Mouse (Mus musculus): Measurements from ENCODE around the gene Fam19a2. TPM values are rescaled to one million over a fixed set of nuclear protein-coding genes. Genes with fewer than 3 reads are reported as not detected.

Fam19a2 gene
- polyA plus RNA-seq, 1 experiment, result 0.01 TPM

DNA sequence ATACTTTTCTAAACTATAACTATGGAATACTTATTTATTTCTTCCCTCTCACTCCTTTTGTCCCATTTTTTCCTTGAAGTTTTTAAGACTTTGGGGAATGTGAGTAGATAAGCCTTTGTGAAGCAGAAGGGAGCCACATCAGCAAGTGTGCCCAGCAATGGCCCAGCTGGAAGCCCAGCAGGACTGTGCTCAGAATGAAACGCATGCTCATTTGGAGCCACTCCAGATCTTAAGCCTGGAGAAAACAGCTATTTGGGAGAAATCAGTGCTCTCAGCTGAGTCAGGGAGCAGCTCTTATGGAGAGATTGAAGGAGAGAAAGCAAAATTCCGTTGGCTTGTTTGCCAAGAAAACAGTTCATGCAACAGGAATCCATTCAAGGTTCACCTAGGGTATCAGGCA is 341.9 kb downstream of the Fam19a2 start:
- Histone ChIP-seq H3K36me3 (ENCODE audit: control insufficient read depth, insufficient read depth) (no peaks in the 10 kb centered on the region), H3ac (ENCODE audit: control insufficient read depth, insufficient read length) (no peak overlapping the region), H3K4me3 (no peak overlapping the region), H3K4me2 (ENCODE audit: low read depth) (no peak overlapping the region), H3K79me2 (ENCODE audit: control insufficient read depth, insufficient read depth) (no peaks in the 10 kb centered on the region), H3K27me3 (ENCODE audit: control insufficient read depth, insufficient read depth, insufficient read length) (no peaks in the 10 kb centered on the region)
- no peak for TF ChIP-seq REST (IDR thresholded peaks at IDR 0.05; ENCODE audit: insufficient read depth, insufficient read length)
- no peak for TF ChIP-seq MAX (IDR thresholded peaks at IDR 0.05; ENCODE audit: low read depth)
- TF ChIP-seq CEBPB (IDR thresholded peaks at IDR 0.05; ENCODE audit: insufficient read depth, poor library complexity, severe bottlenecking), result no peak
- TF ChIP-seq POLR2AphosphoS2 (IDR thresholded peaks at IDR 0.05; ENCODE audit: insufficient read length, low read depth), result no peak
- no peak for TF ChIP-seq TCF12 (IDR thresholded peaks at IDR 0.05; ENCODE audit: insufficient read depth, poor library complexity, severe bottlenecking)
- TF ChIP-seq TCF3 (IDR thresholded peaks at IDR 0.05; ENCODE audit: insufficient read length, low read depth), result no peak
- TF ChIP-seq MYOD1 (IDR thresholded peaks at IDR 0.05; ENCODE audit: control insufficient read depth in 1 of 3, insufficient read length in 2 of 3, low read depth in 2 of 3), result no peak
- no peak for TF ChIP-seq POLR2A (IDR thresholded peaks at IDR 0.05; ENCODE audit: insufficient read length, low read depth)
- TF ChIP-seq E2F4 (IDR thresholded peaks at IDR 0.05; ENCODE audit: insufficient read depth), result no peak
- TF ChIP-seq SRF (IDR thresholded peaks at IDR 0.05; ENCODE audit: control insufficient read depth, insufficient read length, low read depth), result no peak
- no peak for TF ChIP-seq USF1 (IDR thresholded peaks at IDR 0.05; ENCODE audit: low read depth)

DNA sequence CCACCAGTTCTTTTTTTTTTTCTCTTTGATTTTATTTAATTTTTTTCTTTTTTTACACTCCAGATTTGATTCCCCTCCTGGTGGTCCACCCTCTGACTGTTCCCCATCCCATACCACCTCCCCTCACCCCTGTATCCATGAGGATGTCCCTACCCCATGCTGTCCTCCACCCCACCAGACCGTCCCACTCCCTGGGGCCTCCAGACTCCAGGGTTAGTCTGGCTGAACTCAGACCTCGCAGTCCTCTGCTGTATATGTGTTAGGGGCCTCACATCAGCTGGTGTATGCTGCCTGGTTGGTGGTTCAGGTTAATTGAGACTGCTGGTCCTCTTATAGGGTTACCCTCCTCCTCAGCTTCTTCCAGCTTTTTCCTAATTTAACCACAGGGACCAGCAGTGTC is 362.9 kb downstream of the Fam19a2 start:
- Histone ChIP-seq H3K4me2 (ENCODE audit: low read depth) (no peak overlapping the region), H3K27me3 (ENCODE audit: control insufficient read depth, insufficient read depth, insufficient read length) (no peaks in the 10 kb centered on the region), H3K79me2 (ENCODE audit: control insufficient read depth, insufficient read depth) (no peaks in the 10 kb centered on the region), H3K36me3 (ENCODE audit: control insufficient read depth, insufficient read depth) (no peaks in the 10 kb centered on the region), H3K4me3 (no peak overlapping the region), H3ac (ENCODE audit: control insufficient read depth, insufficient read length) (no peak overlapping the region)
- TF ChIP-seq USF1 (IDR thresholded peaks at IDR 0.05; ENCODE audit: low read depth), result no peak

DNA sequence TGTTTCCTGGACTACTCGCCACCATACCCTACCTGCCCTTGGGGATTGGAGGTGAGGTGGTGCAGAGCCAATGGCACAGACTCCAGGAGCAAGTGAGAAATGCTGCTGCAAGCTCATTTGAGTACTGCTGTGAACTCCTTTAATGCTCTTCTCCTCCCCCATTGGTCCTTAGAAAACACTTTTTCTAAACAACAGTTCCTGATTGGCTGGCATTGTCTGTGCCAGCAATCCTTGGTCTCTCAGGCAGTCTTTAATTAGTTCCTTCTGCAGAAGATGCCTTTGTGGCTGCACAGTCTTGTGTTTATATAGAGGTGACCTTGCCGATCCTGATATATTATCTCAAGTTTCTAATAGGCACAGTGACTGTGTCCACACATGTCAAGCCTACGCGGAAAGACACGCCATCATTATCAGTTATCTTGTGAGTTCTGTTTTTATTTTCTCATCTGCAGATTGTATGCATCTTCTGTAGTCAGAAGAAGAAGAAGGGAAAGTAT is 365.5 kb downstream of the Fam19a2 start:
- no peak overlapping the region for H3K4me2 ChIP-seq (ENCODE audit: low read depth)
- H3K27me3 ChIP-seq (ENCODE audit: control insufficient read depth, insufficient read depth, insufficient read length), result no peaks in the 10 kb centered on the region
- H3K79me2 ChIP-seq (ENCODE audit: control insufficient read depth, insufficient read depth), result no peaks in the 10 kb centered on the region
- TF ChIP-seq POLR2A (IDR thresholded peaks at IDR 0.05; ENCODE audit: insufficient read length, low read depth) (no peak), TCF3 (IDR thresholded peaks at IDR 0.05; ENCODE audit: insufficient read length, low read depth) (no peak), MYOG (IDR thresholded peaks at IDR 0.05; ENCODE audit: control insufficient read depth in 1 of 3, insufficient read depth in 1 of 3, insufficient read length in 2 of 3, low read depth in 2 of 3) (no peak), REST (IDR thresholded peaks at IDR 0.05; ENCODE audit: insufficient read depth, insufficient read length) (no peak), MYOD1 (IDR thresholded peaks at IDR 0.05; ENCODE audit: control insufficient read depth in 1 of 3, insufficient read length in 2 of 3, low read depth in 2 of 3) (no peak), E2F4 (IDR thresholded peaks at IDR 0.05; ENCODE audit: insufficient read depth) (no peak), POLR2AphosphoS2 (IDR thresholded peaks at IDR 0.05; ENCODE audit: insufficient read length, low read depth) (no peak), MAX (IDR thresholded peaks at IDR 0.05; ENCODE audit: low read depth) (no peak)
- no peak overlapping the region for H3ac ChIP-seq (ENCODE audit: control insufficient read depth, insufficient read length)
- H3K36me3 ChIP-seq (ENCODE audit: control insufficient read depth, insufficient read depth), result no peaks in the 10 kb centered on the region
- H3K4me3 ChIP-seq, result no peak overlapping the region

DNA sequence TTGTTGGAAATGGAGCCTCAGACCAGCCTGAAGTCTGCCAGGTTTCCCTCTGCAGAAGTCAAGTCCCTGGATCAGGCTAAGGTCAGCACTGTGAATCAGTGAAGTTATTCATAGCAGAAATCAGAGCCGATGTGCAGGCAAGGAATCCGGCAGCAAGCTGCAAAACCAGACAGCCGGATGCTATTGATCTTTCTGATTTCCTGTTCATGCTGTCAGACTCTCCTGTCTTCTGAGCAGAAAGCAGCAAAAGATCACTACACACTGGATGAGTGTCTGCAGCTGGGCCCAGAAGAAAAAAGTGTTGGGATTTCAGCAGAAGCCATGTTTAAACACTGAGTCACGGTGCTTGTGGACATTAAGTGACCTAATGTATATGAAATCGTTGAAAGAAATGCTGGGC is 368.2 kb downstream of the Fam19a2 start:
- H3K4me3 ChIP-seq, result no peak overlapping the region
- TF ChIP-seq POLR2AphosphoS2 (IDR thresholded peaks at IDR 0.05; ENCODE audit: insufficient read length, low read depth), result no peak
- TF ChIP-seq SRF (IDR thresholded peaks at IDR 0.05; ENCODE audit: control insufficient read depth, insufficient read length, low read depth), result no peak
- TF ChIP-seq REST (IDR thresholded peaks at IDR 0.05; ENCODE audit: insufficient read depth, insufficient read length), result no peak
- TF ChIP-seq MAX (IDR thresholded peaks at IDR 0.05; ENCODE audit: low read depth), result no peak
- TF ChIP-seq CEBPB (IDR thresholded peaks at IDR 0.05; ENCODE audit: insufficient read depth, poor library complexity, severe bottlenecking), result no peak
- no peak for TF ChIP-seq USF1 (IDR thresholded peaks at IDR 0.05; ENCODE audit: low read depth)
- TF ChIP-seq TCF3 (IDR thresholded peaks at IDR 0.05; ENCODE audit: insufficient read length, low read depth), result no peak
- no peak for TF ChIP-seq MYOD1 (IDR thresholded peaks at IDR 0.05; ENCODE audit: control insufficient read depth in 1 of 3, insufficient read length in 2 of 3, low read depth in 2 of 3)
- TF ChIP-seq E2F4 (IDR thresholded peaks at IDR 0.05; ENCODE audit: insufficient read depth), result no peak
- no peak for TF ChIP-seq MYOG (IDR thresholded peaks at IDR 0.05; ENCODE audit: control insufficient read depth in 1 of 3, insufficient read depth in 1 of 3, insufficient read length in 2 of 3, low read depth in 2 of 3)
- TF ChIP-seq POLR2A (IDR thresholded peaks at IDR 0.05; ENCODE audit: insufficient read length, low read depth), result no peak
- TF ChIP-seq TCF12 (IDR thresholded peaks at IDR 0.05; ENCODE audit: insufficient read depth, poor library complexity, severe bottlenecking), result no peak
- no peaks in the 10 kb centered on the region for H3K79me2 ChIP-seq (ENCODE audit: control insufficient read depth, insufficient read depth)
- no peak overlapping the region for H3ac ChIP-seq (ENCODE audit: control insufficient read depth, insufficient read length)
- no peak overlapping the region for H3K4me2 ChIP-seq (ENCODE audit: low read depth)
- H3K27me3 ChIP-seq (ENCODE audit: control insufficient read depth, insufficient read depth, insufficient read length), result no peaks in the 10 kb centered on the region
- H3K36me3 ChIP-seq (ENCODE audit: control insufficient read depth, insufficient read depth), result no peaks in the 10 kb centered on the region

DNA sequence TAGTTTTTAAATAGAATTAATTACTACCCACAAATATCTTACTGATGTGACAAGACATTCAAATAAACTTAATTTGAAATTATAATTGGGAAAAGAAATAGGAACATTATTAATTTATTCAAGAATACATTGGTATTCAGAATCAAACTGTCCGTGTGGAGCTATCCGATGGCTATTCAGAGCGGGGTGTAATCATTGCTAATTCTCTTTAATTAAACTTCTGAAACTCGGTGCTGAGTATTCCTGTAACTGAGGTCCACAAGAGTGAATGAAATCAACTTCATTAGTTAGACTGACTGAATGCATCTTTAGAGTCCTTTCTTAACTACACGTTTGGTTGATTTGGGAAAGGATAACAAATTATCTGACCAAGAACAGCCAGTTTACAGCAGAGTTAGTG is 372.9 kb downstream of the Fam19a2 start:
- no peak overlapping the region for H3K4me2 ChIP-seq (ENCODE audit: low read depth)
- H3ac ChIP-seq (ENCODE audit: control insufficient read depth, insufficient read length), result no peak overlapping the region
- TF ChIP-seq MAX (IDR thresholded peaks at IDR 0.05; ENCODE audit: low read depth) (no peak), TCF12 (IDR thresholded peaks at IDR 0.05; ENCODE audit: insufficient read depth, poor library complexity, severe bottlenecking) (no peak), POLR2AphosphoS2 (IDR thresholded peaks at IDR 0.05; ENCODE audit: insufficient read length, low read depth) (no peak), MYOG (IDR thresholded peaks at IDR 0.05; ENCODE audit: control insufficient read depth in 1 of 3, insufficient read depth in 1 of 3, insufficient read length in 2 of 3, low read depth in 2 of 3) (no peak), POLR2A (IDR thresholded peaks at IDR 0.05; ENCODE audit: insufficient read length, low read depth) (no peak), E2F4 (IDR thresholded peaks at IDR 0.05; ENCODE audit: insufficient read depth) (no peak), TCF3 (IDR thresholded peaks at IDR 0.05; ENCODE audit: insufficient read length, low read depth) (no peak), REST (IDR thresholded peaks at IDR 0.05; ENCODE audit: insufficient read depth, insufficient read length) (no peak), MYOD1 (IDR thresholded peaks at IDR 0.05; ENCODE audit: control insufficient read depth in 1 of 3, insufficient read length in 2 of 3, low read depth in 2 of 3) (no peak), SRF (IDR thresholded peaks at IDR 0.05; ENCODE audit: control insufficient read depth, insufficient read length, low read depth) (no peak), USF1 (IDR thresholded peaks at IDR 0.05; ENCODE audit: low read depth) (no peak), CEBPB (IDR thresholded peaks at IDR 0.05; ENCODE audit: insufficient read depth, poor library complexity, severe bottlenecking) (no peak)
- no peak overlapping the region for H3K4me3 ChIP-seq
- no peaks in the 10 kb centered on the region for H3K27me3 ChIP-seq (ENCODE audit: control insufficient read depth, insufficient read depth, insufficient read length)
- no peaks in the 10 kb centered on the region for H3K79me2 ChIP-seq (ENCODE audit: control insufficient read depth, insufficient read depth)
- no peaks in the 10 kb centered on the region for H3K36me3 ChIP-seq (ENCODE audit: control insufficient read depth, insufficient read depth)

All from myocyte (in vitro differentiated cells).